Mouse (Mus musculus) lung, postnatal 0 days (tissue): ENCODE results near the gene Gm44790. TPM values are rescaled to one million over a fixed set of nuclear protein-coding genes. Genes with fewer than 3 reads are reported as not detected.

Source experiments
- ATAC-seq: fragments of 200-750 bp; cut with Nextera tagmentation; 2 replicates; pipeline ENCODE4 v1.8.0; 2017; ENCODE audit warnings: moderate library complexity
- DNase-seq: peaks from one replicate; pipeline ENCODE4 v3.0.0-alpha.2; 2016; ENCODE audit warnings: low spot score
- H3K27ac ChIP-seq: fragments of 300-500 bp; sonication (generic); 2 replicates; pipeline ENCODE4 v1.5.1; 2014; ENCODE audit warnings: antibody characterized with exemption, mild to moderate bottlenecking, low read length, mixed read lengths
- H3K27me3 ChIP-seq: fragments of 300-500 bp; sonication (generic); replicated peaks from 2 replicates; pipeline ENCODE4 v1.6.1; 2014; ENCODE audit warnings: low read length, mixed read lengths; ENCODE audit not compliant: insufficient read depth
- H3K36me3 ChIP-seq: fragments of 300-500 bp; sonication (generic); 2 replicates; pipeline ENCODE4 v1.6.1; 2014; ENCODE audit warnings: low read length, mixed read lengths; ENCODE audit not compliant: insufficient read depth
- H3K4me1 ChIP-seq: fragments of 300-500 bp; sonication (generic); 2 replicates; pipeline ENCODE4 v1.6.1; 2014; ENCODE audit warnings: antibody characterized with exemption, low read depth, low read length, mixed read lengths; ENCODE audit not compliant: insufficient read depth
- H3K4me2 ChIP-seq: fragments of 300-500 bp; sonication (generic); replicated peaks from 2 replicates; pipeline ENCODE4 v1.6.1; 2014; ENCODE audit warnings: low read depth, mild to moderate bottlenecking, low read length, moderate library complexity, mixed read lengths
- H3K4me3 ChIP-seq: fragments of 300-500 bp; sonication (generic); 2 replicates; pipeline ENCODE4 v1.5.1; 2014; ENCODE audit warnings: low read depth, low read length
- H3K9ac ChIP-seq: fragments of 300-500 bp; sonication (generic); replicated peaks from 2 replicates; pipeline ENCODE4 v1.6.1; 2014; ENCODE audit warnings: low read depth, mild to moderate bottlenecking
- H3K9me3 ChIP-seq: fragments of 300-500 bp; sonication (generic); 2 replicates; pipeline ENCODE4 v1.6.1; 2016; ENCODE audit warnings: low read length, mixed read lengths
- CTCF ChIP-seq: IDR thresholded peaks from 2 replicates; pipeline ENCODE4 v1.5.1; 2016; ENCODE audit warnings: antibody characterized with exemption, mild to moderate bottlenecking
- EP300 ChIP-seq: IDR thresholded peaks from 2 replicates; pipeline ENCODE4 v1.6.1; 2016; ENCODE audit warnings: antibody characterized with exemption, mild to moderate bottlenecking, control low read depth
- WGBS: fragments of 180-500 bp; shearing (Covaris S2); extraction: QIAGEN DNeasy Blood & Tissue Kit; methylation state at CpG from one replicate; pipeline ENCODE4 v1.1.7; 2014; 5-methylcytosine and 5-hydroxymethylcytosine counted together
- polyA plus RNA-seq: library from polyadenylated mRNA; unstranded; fragments of >200 nt; fragmentation: Nextera tagmentation; extraction: Ambion mirVana; gene quantifications from 2 replicates; pipeline ENCODE4 v1.2.1, GENCODE M21; 2015

Gene Gm44790
- polyA plus RNA-seq, 1 experiment from 2014 or later, result not detected

DNA sequence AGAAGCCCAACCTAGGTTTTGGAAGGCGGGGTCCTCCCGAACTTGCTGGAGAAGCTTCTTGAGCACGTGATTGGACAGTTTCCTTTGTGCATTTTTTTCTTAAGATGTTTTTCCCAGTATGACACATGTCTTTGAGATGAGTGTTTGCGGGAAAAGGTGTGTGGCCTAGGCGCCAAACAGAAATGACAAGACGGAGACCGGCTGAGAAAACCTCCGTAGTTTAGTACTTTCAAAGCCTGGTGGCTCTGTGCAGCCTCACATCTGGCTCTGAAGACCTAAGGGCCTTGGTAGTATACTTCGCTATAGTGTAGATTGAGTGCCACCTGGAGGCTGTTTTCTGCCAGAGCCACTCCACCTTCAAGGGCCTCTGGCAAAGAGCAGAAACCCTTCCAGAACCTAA is 25.5 kb upstream of the Gm44790 start:
- 3% methylated on average over 9 of the region's 9 CpGs for WGBS
- TF ChIP-seq CTCF (peak; percentile 80), EP300 (no peak)

DNA sequence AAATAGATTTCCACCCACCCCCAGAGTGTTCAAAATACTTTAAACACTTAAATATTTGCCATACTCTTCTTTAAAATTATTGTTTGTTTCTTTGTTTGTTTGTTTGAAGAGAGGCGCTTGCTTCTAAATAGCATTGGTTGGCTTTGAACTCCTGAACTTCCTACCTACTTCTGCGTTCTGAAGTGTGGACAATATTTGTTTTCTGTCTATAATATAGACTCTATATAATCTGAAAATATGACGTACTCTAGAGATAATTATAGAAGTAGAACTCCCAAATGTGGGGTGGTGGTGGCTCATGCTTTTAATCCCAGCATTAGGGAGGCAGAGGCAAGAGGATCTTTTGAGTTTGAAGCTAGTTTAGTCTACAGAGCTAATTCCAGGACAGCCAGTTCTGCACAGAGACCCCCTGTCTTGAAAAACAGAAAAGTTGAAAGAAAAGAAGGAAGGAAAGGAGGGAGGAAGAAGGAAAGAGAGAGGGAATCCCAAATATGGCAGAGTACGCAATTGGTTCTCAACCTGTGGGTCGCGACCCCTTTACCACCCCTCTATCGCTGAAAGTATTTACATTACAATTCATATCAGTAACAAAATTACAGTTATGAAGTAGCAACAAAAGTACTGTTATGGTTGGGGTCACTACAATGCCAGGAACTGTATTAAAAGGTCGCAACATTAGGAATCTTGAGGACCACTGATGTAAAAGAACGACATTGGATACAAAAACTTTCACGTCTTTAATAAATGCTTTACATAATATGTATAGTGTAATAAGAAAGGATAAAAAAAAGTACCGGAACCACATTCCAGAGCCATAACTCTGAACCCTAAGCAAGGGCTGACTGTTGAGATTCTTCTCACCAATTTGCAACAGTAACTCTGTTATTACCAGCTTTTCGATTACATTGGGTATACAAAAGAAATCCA is 23.5 kb upstream of the Gm44790 start:
- Histone ChIP-seq H3K9me3 (no peaks in the 10 kb centered on the region), H3K27me3 (no peaks in the 10 kb centered on the region), H3K4me2 (peak overlapping the region; percentile 59), H3K36me3 (no peaks in the 10 kb centered on the region), H3K4me3 (peak overlapping the region; percentile 85), H3K9ac (no peak overlapping the region), H3K27ac (no peak overlapping the region), H3K4me1 (no peaks in the 10 kb centered on the region)
- DNase-seq (no peak), ATAC-seq (no peak)
- TF ChIP-seq EP300 (no peak), CTCF (no peak)
- 27% methylated on average over 12 of the region's 12 CpGs for WGBS

More for the DNA sequence above, 25.5 kb upstream of the Gm44790 start:
- peaks cover 11% of the 10 kb centered on the region; the same call in 1 of the 2 replicates for H3K4me1 ChIP-seq
- H3K27me3 ChIP-seq, result no peaks in the 10 kb centered on the region
- DNase-seq (peak; percentile 91), ATAC-seq (peak; percentile 30)
- H3K36me3 ChIP-seq, result no peaks in the 10 kb centered on the region
- no peaks in the 10 kb centered on the region for H3K9me3 ChIP-seq
- peak overlapping the region; percentile 40 for H3K4me2 ChIP-seq
- no peak overlapping the region for H3K27ac ChIP-seq
- no peak overlapping the region for H3K4me3 ChIP-seq
- H3K9ac ChIP-seq, result no peak overlapping the region

DNA sequence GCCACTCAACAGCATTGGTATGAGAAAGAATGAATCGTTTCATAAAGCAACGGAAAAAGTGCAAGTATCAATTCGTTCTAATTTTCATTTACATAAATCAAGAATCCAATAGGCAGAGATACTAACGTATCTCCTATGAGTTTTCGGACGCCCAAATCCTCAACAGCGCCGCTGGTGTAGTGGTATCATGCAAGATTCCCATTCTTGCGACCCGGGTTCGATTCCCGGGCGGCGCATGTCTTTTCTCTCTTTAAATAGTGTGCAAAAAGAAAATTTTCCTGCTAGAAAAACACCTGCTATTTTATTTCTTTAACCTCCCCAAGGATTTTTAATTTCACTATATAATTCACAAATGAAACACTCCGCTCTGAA is 22.7 kb upstream of the Gm44790 start:
- Histone ChIP-seq H3K4me2 (peak overlapping the region; percentile 59), H3K9ac (peak overlapping the region; percentile 94; the same call in 1 of the 2 replicates), H3K4me1 (no peaks in the 10 kb centered on the region), H3K9me3 (no peaks in the 10 kb centered on the region), H3K4me3 (peak overlapping the region; percentile 85), H3K27me3 (no peaks in the 10 kb centered on the region), H3K36me3 (no peaks in the 10 kb centered on the region), H3K27ac (peak overlapping the region; percentile 99; the same call in 1 of the 2 replicates)
- TF ChIP-seq EP300 (no peak), CTCF (peak; percentile 18; the same call in 1 of the 2 replicates)
- DNase-seq, result no peak
- WGBS, result 1% methylated on average over 15 of the region's 15 CpGs
- peak; percentile 66 for ATAC-seq

DNA sequence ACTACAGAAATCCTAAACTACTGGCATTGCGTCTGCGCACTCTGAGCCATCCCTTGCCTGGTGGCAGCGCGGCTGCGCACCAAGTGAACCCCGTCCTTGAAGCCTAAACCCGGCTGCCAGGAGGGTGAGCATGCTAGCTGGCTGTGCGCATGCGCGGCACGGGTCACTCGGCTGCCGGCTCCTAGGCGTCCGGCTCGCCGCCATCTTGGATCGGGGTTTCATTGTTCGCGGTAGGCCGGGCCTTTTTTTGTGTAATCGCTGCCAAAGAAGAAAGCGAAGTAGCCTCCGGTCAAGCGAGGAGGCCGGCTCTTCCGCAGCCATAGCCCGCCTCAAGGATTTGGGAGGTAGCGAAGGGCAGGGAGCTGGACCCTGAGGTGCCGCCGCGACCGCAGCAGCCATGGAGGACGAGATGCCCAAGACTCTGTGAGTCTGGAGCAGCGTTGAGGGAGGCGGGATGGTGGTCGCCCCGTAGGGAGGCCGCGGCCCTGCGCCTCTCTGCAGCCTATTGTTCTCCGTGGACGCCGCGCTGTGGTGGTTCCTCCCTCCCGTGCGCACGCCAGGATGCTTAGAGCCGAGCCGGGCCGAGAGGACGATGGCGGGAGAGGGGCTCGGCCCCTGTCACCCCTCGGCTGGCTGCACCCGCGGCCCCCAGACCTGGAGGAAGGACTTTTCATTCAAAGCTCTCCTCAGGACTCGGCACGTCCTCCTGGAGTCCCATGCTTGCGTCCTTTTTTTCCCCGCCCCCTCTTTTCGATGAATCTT is 22.2 kb upstream of the Gm44790 start, which contains the start of gene Tia1:
Gene Tia1, plus strand, starts transcription at position 120 of the 762 bp plus-strand sequence.
- DNase-seq (peak; percentile 100), ATAC-seq (peak; percentile 97)
- WGBS, result under 1% methylated on average over 53 of the region's 62 CpGs
- Histone ChIP-seq H3K9me3 (no peaks in the 10 kb centered on the region), H3K27me3 (no peaks in the 10 kb centered on the region), H3K4me3 (peak within 1 kb of the TSS; percentile 85), H3K4me2 (peak within 1 kb of the TSS; percentile 59), H3K36me3 (no peaks in the 10 kb centered on the region), H3K9ac (peak within 1 kb of the TSS; percentile 94), H3K27ac (peak within 1 kb of the TSS; percentile 99), H3K4me1 (no peaks in the 10 kb centered on the region)
- no peak for TF ChIP-seq CTCF
- no peak for TF ChIP-seq EP300

DNA sequence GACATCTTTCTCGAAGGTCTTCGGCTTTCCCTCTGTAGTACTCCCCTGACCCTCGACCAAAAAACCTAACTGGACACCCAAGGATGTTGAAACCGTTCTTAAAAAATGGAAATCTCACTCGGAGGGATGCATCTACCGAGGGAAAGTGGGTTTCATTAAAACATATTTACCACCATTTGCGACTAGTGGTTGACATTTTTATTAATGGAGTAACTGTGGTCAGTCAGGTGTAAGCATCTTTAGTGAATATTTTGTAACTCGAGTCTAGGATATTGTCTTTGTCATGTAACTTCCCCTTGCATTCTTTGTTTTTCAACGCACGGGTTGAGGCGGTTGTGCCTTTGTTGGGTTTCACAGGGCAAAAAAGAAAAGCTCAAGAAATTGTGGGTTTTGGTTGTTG is 21.5 kb upstream of the Gm44790 start:
- Histone ChIP-seq H3K9ac (peak overlapping the region; percentile 94), H3K4me3 (peak overlapping the region; percentile 85), H3K4me1 (no peaks in the 10 kb centered on the region), H3K27me3 (no peaks in the 10 kb centered on the region), H3K9me3 (no peaks in the 10 kb centered on the region), H3K36me3 (no peaks in the 10 kb centered on the region), H3K4me2 (peak overlapping the region; percentile 59), H3K27ac (peak overlapping the region; percentile 99)
- ATAC-seq (no peak), DNase-seq (peak; percentile 28)
- TF ChIP-seq CTCF (no peak), EP300 (no peak)
- WGBS, result under 1% methylated on average over 11 of the region's 11 CpGs

DNA sequence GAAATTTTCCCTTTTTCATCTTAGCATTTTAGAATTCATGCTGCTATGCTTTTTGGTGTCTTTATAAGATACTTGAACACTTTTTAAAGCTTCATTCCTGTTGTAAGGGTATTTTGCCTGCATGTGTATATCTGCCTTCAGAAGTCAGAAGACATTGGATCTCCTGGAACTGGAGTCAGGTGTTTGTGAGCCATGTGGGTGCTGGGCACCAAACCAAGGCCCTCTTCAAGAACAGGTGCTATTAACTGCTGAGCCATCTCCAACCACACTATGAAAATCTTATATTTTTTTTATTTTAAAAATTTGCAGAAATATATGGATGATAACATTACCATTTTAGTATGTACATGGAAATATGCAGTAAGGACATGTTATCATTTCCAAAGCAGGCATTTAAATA is 20.2 kb upstream of the Gm44790 start:
- Histone ChIP-seq H3K4me3 (no peak overlapping the region), H3K4me1 (no peaks in the 10 kb centered on the region), H3K36me3 (no peaks in the 10 kb centered on the region), H3K9me3 (no peaks in the 10 kb centered on the region), H3K27me3 (no peaks in the 10 kb centered on the region), H3K4me2 (no peak overlapping the region), H3K9ac (no peak overlapping the region), H3K27ac (no peak overlapping the region)
- no peak for ATAC-seq
- no peak for DNase-seq
- TF ChIP-seq CTCF (no peak), EP300 (no peak)
